In the genomic region with DNA sequence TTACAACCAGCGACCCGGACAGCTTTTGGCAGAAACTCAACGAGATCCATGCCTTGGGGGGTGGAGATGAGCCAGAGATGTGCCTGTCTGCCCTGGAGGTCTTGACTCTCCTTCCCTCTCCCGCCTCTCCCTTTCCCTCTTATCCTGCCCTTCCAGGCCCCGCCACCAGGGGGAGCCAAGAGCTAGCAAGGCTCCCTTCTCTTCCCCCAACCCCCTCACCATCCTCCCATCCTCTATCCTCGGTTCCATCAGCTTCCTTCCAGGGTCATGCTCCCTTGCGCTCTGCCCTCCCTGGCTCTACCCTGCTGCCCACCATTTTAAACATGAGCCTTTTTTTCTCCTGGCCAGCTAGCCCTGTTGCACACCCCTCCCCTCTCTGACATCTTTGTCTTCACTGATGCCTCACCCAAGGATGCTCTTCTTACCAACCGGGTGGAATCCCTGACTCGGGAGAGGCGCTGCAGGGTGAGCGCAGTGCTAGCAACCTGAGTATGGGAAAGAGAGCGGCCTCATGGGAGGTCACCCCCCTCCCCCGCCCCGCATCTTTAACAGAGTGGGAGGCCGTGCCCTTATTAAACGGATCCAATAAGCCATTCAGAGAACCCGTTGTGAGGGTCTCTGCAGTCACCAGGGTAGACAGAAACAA, we compare ENCODE assay signal across 8 mouse cellular contexts. TPM values are rescaled to one million over a fixed set of nuclear protein-coding genes. Genes with fewer than 3 reads are reported as not detected.
DNase-seq lines count a peak whose midpoint lies in the region; ATAC-seq and TF ChIP-seq lines count a peak whose summit lies in the region.

No protein-coding gene starts in this region.

- peaks cover 9 to 38% of the 10 kb centered on the region in 2 experiments for H3K4me1 ChIP-seq in CH12.LX (ENCODE audit: control insufficient read depth in 1 of 2, insufficient read depth in 2 of 2)
- peaks cover 20% of the 10 kb centered on the region for H3K4me1 ChIP-seq in forebrain, embryonic 12.5 days
- peaks cover 7% of the 10 kb centered on the region for H3K4me1 ChIP-seq in heart, postnatal 0 days (ENCODE audit: control insufficient read depth, insufficient read depth)
- H3K4me1 ChIP-seq in liver, embryonic 16.5 days (ENCODE audit: control insufficient read depth, low read depth, low read length) = peaks cover 34% of the 10 kb centered on the region

- H3K9ac ChIP-seq in CH12.LX (ENCODE audit: insufficient read depth, low read depth) = 0 out of 2 replicates have a peak overlapping the region, but pooled peaks have one; percentile 14
- H3K9ac ChIP-seq in forebrain, embryonic 12.5 days = no peak overlapping the region
- no peak overlapping the region for H3K9ac ChIP-seq in heart, postnatal 0 days (replicated peaks; ENCODE audit: low read depth, low read length)
- H3K9ac ChIP-seq in liver, embryonic 16.5 days (ENCODE audit: low read depth, low read length) = no peak overlapping the region

- no peak for TF ChIP-seq POLR2A in CH12.LX (IDR thresholded peaks at IDR 0.05; ENCODE audit: low read depth, low read length)

- H3K27ac ChIP-seq in CH12.LX (ENCODE audit: insufficient read depth, low read depth) = no peak overlapping the region
- no peak overlapping the region; the same call in 1 of the 2 replicates for H3K27ac ChIP-seq in forebrain, embryonic 12.5 days
- peak overlapping the region; percentile 88 for H3K27ac ChIP-seq in heart, postnatal 0 days (ENCODE audit: low read depth)
- H3K27ac ChIP-seq in liver, embryonic 16.5 days (ENCODE audit: low read length) = peak overlapping the region; percentile 39

- no peaks in the 10 kb centered on the region; the same call in 1 of the 2 replicates for H3K79me2 ChIP-seq in CH12.LX (replicated peaks; ENCODE audit: control insufficient read depth, extremely low read depth, insufficient read depth, poor library complexity, severe bottlenecking)

- no peaks in the 10 kb centered on the region for H3K9me3 ChIP-seq in CH12.LX (replicated peaks; ENCODE audit: low read length)
- H3K9me3 ChIP-seq in forebrain, embryonic 12.5 days = no peaks in the 10 kb centered on the region
- no peaks in the 10 kb centered on the region for H3K9me3 ChIP-seq in heart, postnatal 0 days (replicated peaks; ENCODE audit: control insufficient read depth, low read length)
- H3K9me3 ChIP-seq in liver, embryonic 16.5 days (replicated peaks; ENCODE audit: control insufficient read depth, low read length) = no peaks in the 10 kb centered on the region

- H3K4me3 ChIP-seq in CH12.LX (replicated peaks in 1 of 3; ENCODE audit: low read depth in 2 of 3, low read length in 2 of 3, poor library complexity in 1 of 3) = no peak overlapping the region
- H3K4me3 ChIP-seq in forebrain, embryonic 12.5 days (replicated peaks) = 0 out of 2 replicates have a peak overlapping the region, but pooled peaks have one; percentile 4
- H3K4me3 ChIP-seq in heart, postnatal 0 days (ENCODE audit: low read depth, low read length) = no peak overlapping the region
- H3K4me3 ChIP-seq in liver, embryonic 16.5 days (ENCODE audit: low read depth, low read length) = no peak overlapping the region

- no peak overlapping the region for H3K4me2 ChIP-seq in CH12.LX (ENCODE audit: insufficient read depth, low read depth, poor library complexity, severe bottlenecking)
- H3K4me2 ChIP-seq in forebrain, embryonic 12.5 days = peak overlapping the region; percentile 37
- H3K4me2 ChIP-seq in heart, postnatal 0 days (ENCODE audit: low read depth, low read length) = peak overlapping the region; percentile 40
- H3K4me2 ChIP-seq in liver, embryonic 16.5 days (ENCODE audit: low read depth, low read length) = peak overlapping the region; percentile 38

- peak; percentile 90 for TF ChIP-seq RAD21 in CH12.LX (IDR thresholded peaks at IDR 0.05; ENCODE audit: low read depth, low read length)

- no peaks in the 10 kb centered on the region for H3K27me3 ChIP-seq in CH12.LX (replicated peaks)
- no peaks in the 10 kb centered on the region for H3K27me3 ChIP-seq in forebrain, embryonic 12.5 days
- H3K27me3 ChIP-seq in heart, postnatal 0 days (ENCODE audit: control insufficient read depth, insufficient read depth, low read length) = 0 out of 2 replicates have a peak, but pooled peaks cover 3% of the 10 kb centered on the region
- no peaks in the 10 kb centered on the region for H3K27me3 ChIP-seq in liver, embryonic 16.5 days (ENCODE audit: control insufficient read depth, insufficient read depth, low read depth, low read length)

- dilution Hi-C loops in CH12.LX (cut with MboI; ENCODE audit: extremely low pct_ligation_motif_present, extremely low pct_unique_long_range_greater_than_20kb, low sequenced_read_pairs) = no loop called here

- peak; percentile 75 for DNase-seq in CH12.LX (ENCODE audit: extremely low read depth)
- DNase-seq in c-Kit-positive CD71-positive TER-119-negative erythroid progenitor cells, embryonic 14.5 days (ENCODE audit: low read depth) = peak; percentile 81
- DNase-seq in heart, postnatal 0 days (ENCODE audit: low spot score) = peak; percentile 76
- DNase-seq in kidney, postnatal 4 days = peak; percentile 94 to 95
- peak; percentile 75 for DNase-seq in testis, postnatal 14 days (ENCODE audit: low spot score)

- WGBS in forebrain, embryonic 12.5 days = 6% methylated on average over 17 of the region's 17 CpGs
- 6% methylated on average over 16 of the region's 17 CpGs for WGBS in heart, postnatal 0 days
- WGBS in liver, embryonic 16.5 days (ENCODE audit: insufficient replicate concordance) = 11% methylated on average over 17 of the region's 17 CpGs

- peak; percentile 78 to 97 for TF ChIP-seq CTCF in CH12.LX (conservative IDR thresholded peaks at IDR 0.05 in 1 of 2, IDR thresholded peaks at IDR 0.05 in 1 of 2; ENCODE audit: low read depth in 2 of 2, low read length in 2 of 2)
- peak; percentile 99 for TF ChIP-seq CTCF in heart, postnatal 0 days (IDR thresholded peaks at IDR 0.05; ENCODE audit: low read depth)

- in situ Hi-C loops in CH12.LX (cut with MboI; ENCODE audit: low pct_ligation_motif_present, low pct_unique_long_range_greater_than_20kb, low sequenced_read_pairs) = loop anchor here (5.0 to 10.0 kb wide), 2 partner anchors 46 to 94 kb away; a partner anchor contains a TSS

- no peak for TF ChIP-seq EP300 in CH12.LX (IDR thresholded peaks at IDR 0.05; ENCODE audit: low read length)
- no peak; the same call in 1 of the 2 replicates for TF ChIP-seq EP300 in heart, postnatal 0 days (IDR thresholded peaks at IDR 0.05; ENCODE audit: low read depth)

- H3K36me3 ChIP-seq in CH12.LX (replicated peaks in 1 of 2; ENCODE audit: control insufficient read depth in 1 of 2, insufficient read depth in 1 of 2, low read length in 1 of 2) = peaks cover 7 to 70% of the 10 kb centered on the region in 2 experiments
- H3K36me3 ChIP-seq in forebrain, embryonic 12.5 days (replicated peaks) = peaks cover 12% of the 10 kb centered on the region
- no peaks in the 10 kb centered on the region for H3K36me3 ChIP-seq in heart, postnatal 0 days (replicated peaks; ENCODE audit: control insufficient read depth, insufficient read depth, low read length)
- peaks cover 1% of the 10 kb centered on the region; the same call in 1 of the 2 replicates for H3K36me3 ChIP-seq in liver, embryonic 16.5 days (ENCODE audit: control insufficient read depth, insufficient read depth)

- ATAC-seq in forebrain, embryonic 12.5 days (ENCODE audit: low FRiP score) = peak; percentile 76
- peak; percentile 34 for ATAC-seq in heart, postnatal 0 days (ENCODE audit: insufficient read depth, low read depth)
- peak; percentile 20; the same call in 1 of the 2 replicates for ATAC-seq in liver, embryonic 16.5 days (ENCODE audit: low read depth)
- ATAC-seq in neutrophil, adult 5-6 weeks (ENCODE audit: extremely low read depth, insufficient number of reproducible peaks, low FRiP score, poor library complexity, severe bottlenecking) = peak; percentile 68

RNA-seq across cellular contexts. Expression of a gene that starts 4.9 kb away (rescaled TPM):
- total RNA-seq in CH12.LX (2012; rRNA removed) = 0.42 and 0.46 TPM in 2 replicates
- total RNA-seq in CH12.LX (2014; rRNA removed) = 0.07 TPM in 1 of 2 replicates, not detected in the other
- 0.94 and 1.2 TPM in 2 replicates for polyA plus RNA-seq in CH12.LX (2012; ENCODE audit: insufficient read length, low read depth)
- polyA plus RNA-seq in forebrain, embryonic 12.5 days (2016; fragmentation: Nextera tagmentation; extraction: Ambion mirVana) = 0.17 and 0.27 TPM in 2 replicates
- 0.77 and 0.92 TPM in 2 replicates for total RNA-seq in heart, postnatal 0 days (2014; rRNA removed; ENCODE audit: low replicate concordance)
- 0.43 and 0.63 TPM in 2 replicates for polyA plus RNA-seq in heart, postnatal 0 days (2015; fragmentation: Nextera tagmentation; extraction: Ambion mirVana)
- 0.09 and 0.13 TPM in 2 replicates for polyA plus RNA-seq in liver, embryonic 16.5 days (2015; fragmentation: Nextera tagmentation; extraction: Ambion mirVana)
- 0.61 and 1.2 TPM in 2 replicates for total RNA-seq in neutrophil, adult 5-6 weeks (2017)

RNA-seq across cellular contexts. Expression of a gene that starts 6.5 kb away (rescaled TPM):
- 94.1 and 124 TPM in 2 replicates for total RNA-seq in CH12.LX (2012; rRNA removed)
- 130 and 142 TPM in 2 replicates for total RNA-seq in CH12.LX (2014; rRNA removed)
- polyA plus RNA-seq in CH12.LX (2012; ENCODE audit: insufficient read length, low read depth) = 94.4 and 105 TPM in 2 replicates
- polyA plus RNA-seq in forebrain, embryonic 12.5 days (2016; fragmentation: Nextera tagmentation; extraction: Ambion mirVana) = 7.4 and 7.7 TPM in 2 replicates
- 2.1 and 9.6 TPM in 2 replicates for total RNA-seq in heart, postnatal 0 days (2014; rRNA removed; ENCODE audit: low replicate concordance)
- polyA plus RNA-seq in heart, postnatal 0 days (2015; fragmentation: Nextera tagmentation; extraction: Ambion mirVana) = 0.77 and 1.2 TPM in 2 replicates
- 2.2 and 2.6 TPM in 2 replicates for polyA plus RNA-seq in liver, embryonic 16.5 days (2015; fragmentation: Nextera tagmentation; extraction: Ambion mirVana)
- 2.0 and 2.6 TPM in 2 replicates for total RNA-seq in neutrophil, adult 5-6 weeks (2017)

RNA-seq across cellular contexts. Expression of a gene that starts 20.5 kb away (rescaled TPM):
- total RNA-seq in CH12.LX (2012; rRNA removed) (238 and 277 TPM in 2 replicates), CH12.LX (2014; rRNA removed) (90.3 and 97.4 TPM in 2 replicates)
- 253 and 280 TPM in 2 replicates for polyA plus RNA-seq in CH12.LX (2012; ENCODE audit: insufficient read length, low read depth)
- polyA plus RNA-seq in forebrain, embryonic 12.5 days (2016; fragmentation: Nextera tagmentation; extraction: Ambion mirVana) = 158 and 159 TPM in 2 replicates
- 61.5 and 92.0 TPM in 2 replicates for total RNA-seq in heart, postnatal 0 days (2014; rRNA removed; ENCODE audit: low replicate concordance)
- polyA plus RNA-seq in heart, postnatal 0 days (2015; fragmentation: Nextera tagmentation; extraction: Ambion mirVana) = 20.4 and 21.7 TPM in 2 replicates
- polyA plus RNA-seq in liver, embryonic 16.5 days (2015; fragmentation: Nextera tagmentation; extraction: Ambion mirVana) = 82.2 and 90.1 TPM in 2 replicates
- total RNA-seq in neutrophil, adult 5-6 weeks (2017) = 243 and 266 TPM in 2 replicates

RNA-seq across cellular contexts. Expression of a gene that starts 25.3 kb away (rescaled TPM):
- total RNA-seq in CH12.LX (2012; rRNA removed) (11.5 and 13.1 TPM in 2 replicates), CH12.LX (2014; rRNA removed) (6.1 and 7.6 TPM in 2 replicates)
- polyA plus RNA-seq in CH12.LX (2012; ENCODE audit: insufficient read length, low read depth) = 10.6 and 12.1 TPM in 2 replicates
- polyA plus RNA-seq in forebrain, embryonic 12.5 days (2016; fragmentation: Nextera tagmentation; extraction: Ambion mirVana) = 5.3 and 5.6 TPM in 2 replicates
- 1.2 and 5.0 TPM in 2 replicates for total RNA-seq in heart, postnatal 0 days (2014; rRNA removed; ENCODE audit: low replicate concordance)
- 1.4 and 1.7 TPM in 2 replicates for polyA plus RNA-seq in heart, postnatal 0 days (2015; fragmentation: Nextera tagmentation; extraction: Ambion mirVana)
- polyA plus RNA-seq in liver, embryonic 16.5 days (2015; fragmentation: Nextera tagmentation; extraction: Ambion mirVana) = 4.2 and 4.6 TPM in 2 replicates
- total RNA-seq in neutrophil, adult 5-6 weeks (2017) = 4.7 and 7.0 TPM in 2 replicates

RNA-seq across cellular contexts. Expression of a gene that starts 28.5 kb away (rescaled TPM):
- 182 and 198 TPM in 2 replicates for total RNA-seq in CH12.LX (2012; rRNA removed)
- 111 and 114 TPM in 2 replicates for total RNA-seq in CH12.LX (2014; rRNA removed)
- polyA plus RNA-seq in CH12.LX (2012; ENCODE audit: insufficient read length, low read depth) = 160 and 163 TPM in 2 replicates
- polyA plus RNA-seq in forebrain, embryonic 12.5 days (2016; fragmentation: Nextera tagmentation; extraction: Ambion mirVana) = 152 and 155 TPM in 2 replicates
- 194 and 223 TPM in 2 replicates for total RNA-seq in heart, postnatal 0 days (2014; rRNA removed; ENCODE audit: low replicate concordance)
- polyA plus RNA-seq in heart, postnatal 0 days (2015; fragmentation: Nextera tagmentation; extraction: Ambion mirVana) = 203 and 205 TPM in 2 replicates
- 112 and 121 TPM in 2 replicates for polyA plus RNA-seq in liver, embryonic 16.5 days (2015; fragmentation: Nextera tagmentation; extraction: Ambion mirVana)
- total RNA-seq in neutrophil, adult 5-6 weeks (2017) = 394 and 439 TPM in 2 replicates

Comparison
In these comparisons a context has a peak if more than half of its experiments do, and no peak if none do; other contexts are left out.
1. H3K27ac ChIP-seq: peak in heart, postnatal 0 days (single experiment) and liver, embryonic 16.5 days (single experiment); none in CH12.LX (single experiment) and forebrain, embryonic 12.5 days (single experiment).
2. ATAC-seq: peak in every context shown above with its lines; median percentile 76 in forebrain, embryonic 12.5 days; 68 in neutrophil, adult 5-6 weeks; 34 in heart, postnatal 0 days; 20 in liver, embryonic 16.5 days.
3. RNA of a gene that starts 6.5 kb away (polyA plus RNA-seq): 94.4 to 105 TPM in CH12.LX; 7.4 to 7.7 TPM in forebrain, embryonic 12.5 days, 2.2 to 2.6 TPM in liver, embryonic 16.5 days and 0.77 to 1.2 TPM in heart, postnatal 0 days; every median in the first group is over 10 times any median in the second.
4. Peak in every context shown above with its lines, with median percentiles within 50 percentile points of each other: DNase-seq.